Mouse (Mus musculus) E14TG2a.4 (cell line): Measurements from ENCODE around the gene Myo5c.
"Not testable (repeated sequence)": the region's sequence is repeated elsewhere in the genome, so short reads cannot be mapped to it uniquely, and the experiment has no call there.

Experiments used
- CTCF ChIP-seq: conservative IDR thresholded peaks from 2 replicates; pipeline ENCODE4 v1.5.1; 2014; ENCODE audit warnings: low read length
- NANOG ChIP-seq: IDR thresholded peaks from 2 replicates; pipeline ENCODE4 v1.6.1; 2014; ENCODE audit warnings: borderline replicate concordance, low read length, mixed read lengths

- not testable (repeated sequence) for TF ChIP-seq CTCF, NANOG
These were observed 21.3 kb downstream of the Myo5c start for GRCm38 (mm10) chr9:75253158-75253557.
